Mouse (Mus musculus) MEL (cell line): ENCODE data around the gene Pabpc1l. TPM values are rescaled to one million over a fixed set of nuclear protein-coding genes. Genes with fewer than 3 reads are reported as not detected.

Experiments
- DNase-seq: peaks from one replicate; pipeline ENCODE4 v3.0.0; 2011; ENCODE audit warnings: low read depth, low spot score
- H3K27ac ChIP-seq: 2 replicates; pipeline ENCODE4 v1.5.1; 2012; ENCODE audit warnings: low read depth, mild to moderate bottlenecking, control low read depth, low read length, moderate library complexity; ENCODE audit not compliant: control insufficient read depth
- H3K27me3 ChIP-seq, 2 experiments: fragments of 150-350 bp in 1 of 2; sonication (generic) in 1 of 2; 2 replicates each; pipeline ENCODE4 v1.6.1; 2012; ENCODE audit warnings: low read length in 2 of 2, mild to moderate bottlenecking in 2 of 2, improper control_type of control experiment in 1 of 2, moderate library complexity in 1 of 2; ENCODE audit not compliant: insufficient read depth in 2 of 2, control insufficient read depth in 1 of 2
- H3K36me3 ChIP-seq, 2 experiments: 2 replicates each; pipeline ENCODE4 v1.6.1; 2012 to 2014; ENCODE audit warnings: low read length in 2 of 2, improper control_type of control experiment in 1 of 2, inconsistent platforms in 1 of 2, mild to moderate bottlenecking in 1 of 2; ENCODE audit not compliant: insufficient read depth in 2 of 2, control insufficient read depth in 1 of 2
- H3K4me1 ChIP-seq, 2 experiments: fragments of 150-350 bp in 1 of 2; sonication (generic) in 1 of 2; 2 replicates each; pipeline ENCODE4 v1.6.1; 2012; ENCODE audit warnings: low read length in 2 of 2, improper control_type of control experiment in 1 of 2, mild to moderate bottlenecking in 1 of 2; ENCODE audit not compliant: insufficient read depth in 2 of 2, control insufficient read depth in 1 of 2
- H3K4me3 ChIP-seq, 2 experiments: fragments of 150-350 bp in 1 of 2; sonication (generic) in 1 of 2; 2 replicates each; pipeline ENCODE4 v1.5.1; 2012; ENCODE audit warnings: low read depth in 2 of 2, low read length in 2 of 2, mild to moderate bottlenecking in 2 of 2, moderate library complexity in 2 of 2, control low read depth in 1 of 2, improper control_type of control experiment in 1 of 2; ENCODE audit not compliant: control insufficient read depth in 1 of 2, insufficient read depth in 1 of 2
- H3K79me2 ChIP-seq: 2 replicates; pipeline ENCODE4 v1.6.1; 2012; ENCODE audit warnings: mild to moderate bottlenecking, low read length, moderate library complexity; ENCODE audit not compliant: control insufficient read depth, poor library complexity, insufficient read depth
- H3K9ac ChIP-seq: 2 replicates; pipeline ENCODE4 v1.6.1; 2012; ENCODE audit warnings: low read depth, mild to moderate bottlenecking, control low read depth, low read length, moderate library complexity; ENCODE audit not compliant: control insufficient read depth, poor library complexity, severe bottlenecking
- H3K9me3 ChIP-seq: fragments of 150-350 bp; sonication (generic); replicated peaks from 2 replicates; pipeline ENCODE4 v1.6.1; 2012; ENCODE audit warnings: mild to moderate bottlenecking, low read length, improper control_type of control experiment, moderate library complexity; ENCODE audit not compliant: insufficient read depth
- CHD2 ChIP-seq: IDR thresholded peaks from 2 replicates; pipeline ENCODE4 v1.6.1; 2011; ENCODE audit warnings: low read length, improper control_type of control experiment
- CTCF ChIP-seq, 3 experiments: IDR thresholded peaks in 2 of 3; conservative IDR thresholded peaks in 1 of 3; 2 replicates each; pipeline ENCODE4 v1.5.1; 2011 to 2012; ENCODE audit warnings: low read length in 3 of 3, low read depth in 2 of 3, mild to moderate bottlenecking in 2 of 3, improper control_type of control experiment in 1 of 3, inconsistent platforms in 1 of 3, mixed read lengths in 1 of 3, moderate library complexity in 1 of 3; ENCODE audit not compliant: control insufficient read depth in 1 of 3, insufficient read depth in 1 of 3, poor library complexity in 1 of 3, severe bottlenecking in 1 of 3
- E2F4 ChIP-seq: IDR thresholded peaks from 2 replicates; pipeline ENCODE4 v1.6.1; 2011; ENCODE audit warnings: low read depth, low read length, improper control_type of control experiment, borderline replicate concordance
- GABPA ChIP-seq: IDR thresholded peaks from 2 replicates; pipeline ENCODE4 v1.6.1; 2012; ENCODE audit warnings: low read depth, mild to moderate bottlenecking, inconsistent platforms, low read length, improper control_type of control experiment, moderate library complexity
- HCFC1 ChIP-seq: IDR thresholded peaks from 2 replicates; pipeline ENCODE4 v1.6.1; 2012; ENCODE audit warnings: low read depth, mild to moderate bottlenecking, inconsistent platforms, low read length, improper control_type of control experiment, moderate library complexity
- JUND ChIP-seq: IDR thresholded peaks from 2 replicates; pipeline ENCODE4 v1.6.1; 2011; ENCODE audit warnings: low read depth, mild to moderate bottlenecking, improper control_type of control experiment, low read length
- MAFK ChIP-seq: IDR thresholded peaks from 2 replicates; pipeline ENCODE4 v1.6.1; 2011; ENCODE audit warnings: low read depth, mild to moderate bottlenecking, low read length, improper control_type of control experiment, borderline replicate concordance
- MAX ChIP-seq: IDR thresholded peaks from 2 replicates; pipeline ENCODE4 v1.6.1; 2011; ENCODE audit warnings: low read length, improper control_type of control experiment
- MAZ ChIP-seq: IDR thresholded peaks from 2 replicates; pipeline ENCODE4 v1.6.1; 2012; ENCODE audit warnings: low read depth, mild to moderate bottlenecking, inconsistent platforms, low read length, improper control_type of control experiment
- MEF2A ChIP-seq: IDR thresholded peaks from 2 replicates; pipeline ENCODE4 v1.6.1; 2014; ENCODE audit warnings: low read depth, mild to moderate bottlenecking, inconsistent platforms, low read length, improper control_type of control experiment; ENCODE audit not compliant: poor library complexity, insufficient replicate concordance, severe bottlenecking; ENCODE audit errors: extremely low read depth
- MXI1 ChIP-seq: IDR thresholded peaks from 2 replicates; pipeline ENCODE4 v1.6.1; 2011; ENCODE audit warnings: mild to moderate bottlenecking, low read depth, low read length, improper control_type of control experiment
- MYB ChIP-seq: IDR thresholded peaks from 2 replicates; pipeline ENCODE4 v1.6.1; 2011; ENCODE audit warnings: mild to moderate bottlenecking, low read depth, low read length, improper control_type of control experiment
- MYC ChIP-seq: IDR thresholded peaks from 2 replicates; pipeline ENCODE4 v1.6.1; 2011; ENCODE audit warnings: low read depth, mild to moderate bottlenecking, low read length, improper control_type of control experiment, moderate library complexity
- NELFE ChIP-seq: IDR thresholded peaks from 2 replicates; pipeline ENCODE4 v1.6.1; 2011; ENCODE audit warnings: low read depth, low read length, improper control_type of control experiment
- NRF1 ChIP-seq: IDR thresholded peaks from 2 replicates; pipeline ENCODE4 v1.6.1; 2014; ENCODE audit warnings: low read depth, mild to moderate bottlenecking, inconsistent platforms, low read length, improper control_type of control experiment, moderate library complexity; ENCODE audit not compliant: poor library complexity, insufficient read depth, severe bottlenecking
- POLR2AphosphoS2 ChIP-seq: IDR thresholded peaks from 2 replicates; pipeline ENCODE4 v1.6.1; 2011; ENCODE audit warnings: low read length, improper control_type of control experiment
- POLR2AphosphoS5 ChIP-seq: IDR thresholded peaks from 2 replicates; pipeline ENCODE4 v1.6.1; 2012; ENCODE audit warnings: low read depth, borderline replicate concordance, mild to moderate bottlenecking, inconsistent platforms, low read length, moderate library complexity, mixed read lengths
- RAD21 ChIP-seq: IDR thresholded peaks from 2 replicates; pipeline ENCODE4 v1.6.1; 2011; ENCODE audit warnings: mild to moderate bottlenecking, low read depth, low read length, improper control_type of control experiment
- RCOR1 ChIP-seq: IDR thresholded peaks from 2 replicates; pipeline ENCODE4 v1.6.1; 2012; ENCODE audit warnings: low read depth, mild to moderate bottlenecking, inconsistent platforms, low read length, improper control_type of control experiment
- TAL1 ChIP-seq: IDR thresholded peaks from 2 replicates; pipeline ENCODE4 v1.6.1; 2012; ENCODE audit warnings: mild to moderate bottlenecking, inconsistent platforms, low read length, moderate library complexity, mixed read lengths
- UBTF ChIP-seq: IDR thresholded peaks from 2 replicates; pipeline ENCODE4 v1.6.1; 2012; ENCODE audit warnings: low read depth, mild to moderate bottlenecking, inconsistent platforms, low read length, improper control_type of control experiment, moderate library complexity, borderline replicate concordance; ENCODE audit not compliant: insufficient read depth
- USF1 ChIP-seq: IDR thresholded peaks from 2 replicates; pipeline ENCODE4 v1.6.1; 2014; ENCODE audit warnings: low read depth, mild to moderate bottlenecking, inconsistent platforms, low read length, improper control_type of control experiment, moderate library complexity
- ZKSCAN1 ChIP-seq: IDR thresholded peaks from 2 replicates; pipeline ENCODE4 v1.6.1; 2012; ENCODE audit warnings: low read depth, mild to moderate bottlenecking, inconsistent platforms, low read length, improper control_type of control experiment, moderate library complexity
- ZMIZ1 ChIP-seq: IDR thresholded peaks from 2 replicates; pipeline ENCODE4 v1.6.1; 2012; ENCODE audit warnings: low read depth, mild to moderate bottlenecking, inconsistent platforms, low read length, improper control_type of control experiment, moderate library complexity
- polyA plus RNA-seq, 2 experiments: library from polyadenylated mRNA; stranded (reverse) in 1 of 2; unstranded in 1 of 2; fragments of >175 nt in 1 of 2; fragments of >200 nt in 1 of 2; gene quantifications; 2 replicates each; pipeline versions ENCODE4 v1.2.1 to v1.2.4; 2012; ENCODE audit warnings: low replicate concordance in 2 of 2, low read depth in 1 of 2; ENCODE audit not compliant: insufficient read length in 2 of 2, insufficient read depth in 1 of 2, missing spikeins in 1 of 2
- total RNA-seq: library from RNA; depleted of rRNA; stranded (reverse); fragments of 300-350 nt; gene quantifications from 2 replicates; pipeline ENCODE4 v1.2.3, GENCODE M21; 2012

The Pabpc1l gene
- total and polyA plus RNA-seq, 3 experiments, result 0.27 to 0.40 TPM; not detected in 1

- TF ChIP-seq RAD21, result no peak
Observed at GRCm38 (mm10) chr2:164075088-164075487, 49.8 kb downstream of the Pabpc1l start (continued).

DNA sequence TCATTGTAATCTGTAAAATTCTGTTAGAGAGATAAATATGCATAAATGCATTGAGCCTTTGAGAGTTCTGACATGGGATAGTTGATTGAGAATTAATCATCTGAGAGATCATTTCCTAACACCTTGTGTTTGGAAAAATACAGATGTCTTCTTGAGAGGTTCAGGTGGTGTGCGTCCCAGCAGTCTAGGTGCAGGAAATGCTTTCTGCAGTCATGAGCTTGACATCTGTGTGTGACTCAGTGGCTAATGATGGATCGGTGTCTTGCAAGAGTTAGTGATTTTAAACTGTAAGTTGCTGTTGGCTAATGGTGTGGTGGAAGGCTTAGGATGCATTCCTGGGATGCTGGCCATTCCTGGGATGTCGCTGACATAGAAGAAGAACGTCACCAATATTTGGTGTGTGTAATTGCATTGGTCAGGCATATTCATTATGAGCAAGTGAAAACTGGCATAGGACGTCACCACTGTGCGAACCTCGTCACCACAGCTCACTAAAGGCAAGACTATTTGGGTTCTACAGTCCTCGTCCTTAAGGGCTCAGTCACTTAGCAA is 51.7 kb downstream of the Pabpc1l start:
- Histone ChIP-seq H3K36me3 (peaks cover 7 to 41% of the 10 kb centered on the region in 2 experiments), H3K4me1 (peaks cover 11 to 13% of the 10 kb centered on the region in 2 experiments; a peak in 3 of 4 replicates), H3K9ac (no peak overlapping the region), H3K9me3 (no peaks in the 10 kb centered on the region), H3K4me3 (no peak overlapping the region), H3K27me3 (no peaks in the 10 kb centered on the region), H3K27ac (no peak overlapping the region), H3K79me2 (peaks cover 36% of the 10 kb centered on the region)
- DNase-seq, result no peak
- no peak for TF ChIP-seq ZKSCAN1
- no peak for TF ChIP-seq MXI1
- TF ChIP-seq MEF2A, result no peak
- TF ChIP-seq MYC, result no peak
- no peak for TF ChIP-seq MYB
- TF ChIP-seq HCFC1, result no peak
- TF ChIP-seq USF1, result no peak
- TF ChIP-seq TAL1, result no peak
- TF ChIP-seq POLR2AphosphoS2, result no peak
- no peak for TF ChIP-seq NELFE
- no peak for TF ChIP-seq NRF1
- no peak for TF ChIP-seq POLR2AphosphoS5
- no peak for TF ChIP-seq CTCF (IDR thresholded peaks at IDR 0.05 in 2 of 3, conservative IDR thresholded peaks at IDR 0.05 in 1 of 3; ENCODE audit: control insufficient read depth in 1 of 3, insufficient read depth in 1 of 3, low read depth in 2 of 3, low read length in 3 of 3, poor library complexity in 1 of 3, severe bottlenecking in 1 of 3)
- no peak for TF ChIP-seq ZMIZ1
- TF ChIP-seq MAX, result no peak
- no peak for TF ChIP-seq RAD21
- TF ChIP-seq E2F4, result no peak

- peaks cover 11 to 45% of the 10 kb centered on the region in 2 experiments for H3K36me3 ChIP-seq
- H3K9me3 ChIP-seq, result no peaks in the 10 kb centered on the region
- no peak for DNase-seq
- H3K9ac ChIP-seq, result no peak overlapping the region
- no peak overlapping the region for H3K4me3 ChIP-seq
- peaks cover 14 to 18% of the 10 kb centered on the region in 2 experiments; a peak in 3 of 4 replicates for H3K4me1 ChIP-seq
- peaks cover 36% of the 10 kb centered on the region for H3K79me2 ChIP-seq
- H3K27me3 ChIP-seq, result no peaks in the 10 kb centered on the region
- H3K27ac ChIP-seq, result no peak overlapping the region
- no peak for TF ChIP-seq NRF1
- TF ChIP-seq NELFE, result no peak
- no peak for TF ChIP-seq RCOR1
- no peak for TF ChIP-seq POLR2AphosphoS2
- no peak for TF ChIP-seq GABPA
- no peak for TF ChIP-seq UBTF
- TF ChIP-seq MEF2A, result no peak
- no peak for TF ChIP-seq USF1
- no peak for TF ChIP-seq MXI1
- TF ChIP-seq E2F4, result no peak
- TF ChIP-seq MAZ, result no peak
- TF ChIP-seq MAFK, result no peak
- TF ChIP-seq JUND, result no peak
- TF ChIP-seq ZKSCAN1, result no peak
- no peak for TF ChIP-seq CHD2
Observed at GRCm38 (mm10) chr2:164077875-164078274, 52.6 kb downstream of the Pabpc1l start.
